Mouse (Mus musculus) liver (tissue): Measurements from ENCODE around the gene Psmc5.

Experiments
- DNase-seq: peaks from one replicate; pipeline ENCODE4 v3.0.0-alpha.2; 2020; ENCODE audit warnings: mixed read lengths

Psmc5 gene

DNA sequence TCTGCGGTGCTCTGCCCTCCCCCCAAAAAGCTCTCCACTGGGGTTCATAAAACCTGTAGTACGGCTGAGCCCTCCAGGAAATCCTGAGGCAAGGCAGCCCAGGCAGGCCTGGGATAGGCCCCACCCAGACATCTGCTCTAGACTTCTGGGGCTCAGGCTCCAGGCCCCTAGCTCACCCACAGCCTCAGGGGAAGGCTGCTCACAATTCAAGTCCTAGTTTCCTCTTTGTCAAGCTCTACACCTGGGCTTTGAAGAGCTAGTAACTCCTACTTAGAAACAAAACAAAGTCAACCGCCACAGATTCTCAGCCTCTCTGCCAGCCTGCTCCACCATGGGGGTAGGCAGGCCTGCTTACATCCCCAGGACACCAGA, 13.1 kb downstream of the Psmc5 start:
- DNase-seq: peak; percentile 39

DNA sequence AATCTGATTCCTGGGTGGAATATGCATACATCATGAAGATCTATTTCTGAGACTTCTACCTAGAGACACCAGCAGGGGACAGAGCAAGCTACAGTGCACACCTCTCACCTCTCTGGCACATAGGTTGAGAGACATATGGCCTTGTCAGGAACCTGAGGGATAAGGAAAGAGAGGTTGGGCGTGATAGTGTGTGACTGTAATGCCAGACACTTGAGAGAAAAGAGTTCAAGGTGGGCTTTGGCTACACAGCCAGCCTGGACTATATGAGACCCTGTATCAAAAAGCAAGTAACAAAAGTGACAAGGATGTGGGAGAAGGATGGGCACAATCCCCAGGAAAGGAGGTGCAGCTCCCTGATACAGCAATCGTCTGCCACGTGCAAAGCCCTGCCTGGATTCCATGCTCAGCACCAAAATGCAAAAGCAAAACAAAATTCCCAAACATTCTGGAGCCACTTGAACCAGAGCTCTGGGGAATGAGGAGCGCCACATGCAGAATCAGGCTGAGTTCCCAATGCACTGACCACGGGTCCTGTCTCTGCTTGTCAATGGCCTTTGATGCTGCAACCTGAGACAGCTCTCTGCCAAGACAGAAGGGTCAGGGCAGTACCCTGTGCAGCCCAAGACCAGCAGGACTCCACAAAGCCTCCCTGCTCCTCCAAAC, 15.3 kb downstream of the Psmc5 start:
- no peak for DNase-seq

DNA sequence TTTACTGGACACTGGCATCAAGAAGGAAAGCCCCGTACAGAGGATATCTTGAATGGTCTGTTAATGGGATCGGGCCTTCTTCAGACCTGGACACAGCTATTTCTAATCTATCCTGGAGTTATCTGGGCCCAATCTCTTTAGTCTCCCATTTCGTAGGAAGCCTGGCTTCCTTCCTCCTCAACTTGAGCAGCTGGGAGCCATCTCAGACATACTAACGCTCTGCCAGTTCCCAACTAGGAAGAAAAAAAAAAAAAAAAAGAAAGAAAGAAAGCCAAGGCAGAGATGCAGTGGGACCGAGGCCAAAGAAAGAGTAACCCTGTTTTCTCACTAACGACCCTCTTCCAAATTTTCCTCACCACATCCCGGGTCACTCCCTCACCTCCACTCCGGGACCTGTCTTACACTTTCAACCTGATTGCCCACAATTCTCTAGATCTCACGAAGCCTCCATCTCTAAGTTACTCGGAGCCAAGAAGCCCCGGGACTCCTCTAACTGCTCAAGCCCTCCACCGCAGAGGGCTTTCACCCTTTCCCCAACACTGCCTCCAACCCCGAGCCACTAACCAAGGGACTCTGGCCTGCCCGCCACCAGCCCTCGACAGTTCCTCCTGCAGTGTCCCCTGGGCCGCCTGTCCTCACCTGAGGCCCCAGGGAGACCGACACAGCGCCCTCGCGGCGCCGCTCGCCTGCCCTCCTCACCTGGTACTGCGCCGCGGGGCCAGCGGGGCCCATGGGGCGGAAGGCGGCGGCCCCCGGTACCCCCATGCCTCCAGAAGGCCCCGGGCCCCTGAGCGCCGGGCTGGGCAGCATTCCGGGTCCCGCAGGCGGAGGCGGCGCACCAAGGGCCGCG, 16.1 kb downstream of the Psmc5 start:
- DNase-seq: peak; percentile 63

DNA sequence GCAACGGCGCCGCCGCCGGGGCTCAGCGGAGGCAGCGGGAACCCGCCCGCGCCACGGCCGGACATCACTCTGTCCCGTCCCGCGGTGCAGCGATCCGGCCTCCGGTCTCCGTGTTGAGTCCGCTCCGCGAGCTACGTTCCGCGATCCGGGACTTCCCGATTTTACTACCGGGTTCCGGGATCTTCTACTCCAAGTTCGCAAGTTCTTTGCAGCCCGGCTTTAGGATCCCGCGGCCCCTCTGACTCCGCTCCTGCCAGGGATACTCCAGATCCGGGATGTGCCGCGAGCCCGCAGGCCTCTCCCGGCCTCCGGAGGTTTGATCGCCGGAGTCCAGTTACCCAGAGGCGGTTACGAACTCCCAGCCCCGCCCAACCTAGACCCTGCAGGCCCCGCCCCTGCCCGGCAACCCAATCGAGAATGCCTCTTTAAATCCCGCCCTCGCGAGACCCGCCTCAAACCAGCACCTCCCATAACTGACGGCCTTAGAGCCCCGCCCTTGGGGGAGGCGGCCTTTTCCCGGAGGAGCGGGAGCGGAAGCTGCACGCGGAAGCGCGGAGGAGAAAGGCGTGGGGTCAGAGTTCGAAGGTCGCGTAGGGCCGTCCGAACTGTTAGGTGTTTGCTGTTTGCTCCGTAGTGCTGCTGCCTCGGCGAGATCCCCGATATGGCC, 16.8 kb downstream of the Psmc5 start, which contains the start of gene Smarcd2:
TSS of gene Smarcd2 (minus strand) at position 329 of the 667 bp plus-strand sequence.
- DNase-seq: peak; percentile 100

DNA sequence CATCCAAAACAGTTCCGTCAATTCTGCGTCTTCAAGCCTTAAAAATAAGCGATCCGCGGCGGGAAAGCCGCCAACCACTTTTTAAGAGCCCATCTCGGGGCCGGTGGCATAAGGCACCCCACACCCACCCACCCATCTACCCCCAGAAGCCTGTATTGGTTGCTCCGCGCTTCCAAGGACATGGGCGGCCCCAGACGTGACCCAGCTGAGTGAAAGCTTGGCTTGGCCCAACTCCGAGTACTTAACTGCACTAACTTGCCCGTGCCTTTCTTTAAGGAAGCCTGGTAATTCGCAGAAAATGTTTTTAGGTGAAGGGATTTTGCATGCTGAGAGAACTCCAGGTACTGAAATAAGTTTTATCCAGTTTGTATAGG, 17.3 kb downstream of the Psmc5 start:
- no peak for DNase-seq

DNA sequence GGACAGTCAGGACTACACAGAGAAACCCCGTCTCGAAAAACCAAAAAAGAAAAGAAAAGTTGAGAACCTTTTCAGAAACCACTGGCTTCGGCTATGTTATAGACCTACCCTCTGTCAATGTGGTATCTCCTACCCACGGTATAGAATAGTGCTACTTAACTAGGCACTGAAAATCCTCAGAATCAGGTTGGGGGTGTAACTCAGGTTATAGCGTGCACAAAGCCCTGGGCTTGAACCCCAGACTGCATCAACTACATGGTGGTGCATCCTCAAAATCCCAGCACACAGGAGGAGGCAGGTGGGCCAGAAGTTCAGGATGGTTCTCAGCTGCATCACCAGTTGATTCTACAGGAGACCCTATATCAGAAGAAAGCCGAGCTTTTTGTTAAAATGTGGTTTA, 17.9 kb downstream of the Psmc5 start:
- DNase-seq: no peak

DNA sequence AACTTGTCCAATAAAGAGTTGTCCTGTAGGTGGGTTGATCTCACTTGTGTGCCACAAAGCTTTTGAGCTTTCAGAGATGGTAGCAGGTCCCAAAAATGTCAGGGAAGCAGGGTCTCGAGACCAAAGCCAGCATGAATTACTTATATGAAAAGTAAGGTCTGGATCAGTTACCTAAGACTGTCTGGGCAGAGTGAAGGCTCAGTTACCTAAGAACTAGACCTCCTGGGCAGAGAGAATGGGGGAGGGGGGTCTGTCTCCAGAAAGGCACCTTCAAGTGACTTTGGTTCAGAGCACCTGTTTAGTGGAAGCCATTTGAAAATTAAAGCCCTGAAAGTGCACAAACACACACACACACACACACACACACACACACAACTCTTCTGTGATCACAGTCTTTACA, 18.4 kb downstream of the Psmc5 start:
- no peak for DNase-seq

DNA sequence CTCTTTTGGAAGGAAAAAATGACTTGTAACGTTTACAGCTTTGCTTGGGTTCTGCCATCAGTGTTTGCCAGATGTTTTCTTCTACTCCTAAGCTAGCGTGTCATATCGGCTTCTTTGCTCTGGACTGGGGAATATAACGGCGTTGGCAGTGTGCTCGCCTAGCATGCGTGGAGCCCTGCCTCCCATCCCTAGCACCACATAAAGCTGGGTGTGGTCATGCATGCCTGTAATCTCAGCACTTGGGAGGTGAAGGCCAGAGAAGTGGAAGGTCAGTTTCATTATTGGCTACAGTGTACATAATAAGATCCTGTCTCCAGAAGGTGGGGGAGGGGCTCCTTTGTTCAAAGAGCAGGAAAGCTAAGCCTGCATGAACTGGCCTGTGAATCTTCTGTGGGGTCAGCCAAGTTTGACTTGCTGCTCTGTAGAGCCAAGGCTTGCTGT, 19.0 kb downstream of the Psmc5 start:
- DNase-seq: no peak

DNA sequence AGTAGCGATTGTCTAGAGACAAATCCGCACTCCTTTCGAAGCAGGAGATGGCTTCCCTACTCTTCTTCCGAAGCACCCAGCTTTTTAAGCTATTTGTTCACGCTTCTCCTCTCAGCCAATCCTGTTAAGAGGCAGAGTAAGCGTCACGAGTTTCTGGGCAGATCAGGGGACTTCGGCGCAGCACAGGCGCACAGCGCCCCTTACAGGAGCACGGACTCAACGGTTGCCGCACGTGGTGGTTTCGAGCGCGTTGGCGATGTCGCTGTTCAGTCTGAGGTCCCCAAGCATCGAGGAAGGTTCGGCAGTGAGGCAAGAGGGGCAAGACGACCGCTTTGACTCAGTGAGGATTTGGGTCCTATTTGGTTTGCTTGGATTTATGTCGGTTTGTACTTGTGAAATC, 20.5 kb downstream of the Psmc5 start, which contains the start of gene Tcam1:
TSS of gene Tcam1 (plus strand) at position 219 of the 400 bp plus-strand sequence.
- DNase-seq: peak; percentile 89

DNA sequence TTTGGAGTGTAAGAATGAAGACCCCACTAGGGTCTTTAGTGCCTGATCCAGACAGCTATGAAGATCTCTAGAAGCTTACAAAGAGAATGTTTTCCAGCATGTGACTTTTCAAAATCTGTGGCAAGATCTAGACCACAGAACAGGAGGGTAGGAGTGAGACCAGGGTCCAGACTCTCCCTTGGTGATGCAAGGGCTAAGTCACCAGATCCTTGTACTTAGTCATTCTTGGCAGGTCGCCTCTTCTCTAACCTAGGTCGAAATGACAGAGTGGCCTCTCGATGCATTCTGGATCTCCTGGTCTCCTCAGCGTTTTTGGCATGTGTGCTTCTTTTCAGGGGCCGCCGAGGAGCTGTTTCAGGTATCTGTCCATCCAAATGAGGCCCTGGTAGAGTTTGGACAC, 26.5 kb downstream of the Psmc5 start:
- DNase-seq: no peak

DNA sequence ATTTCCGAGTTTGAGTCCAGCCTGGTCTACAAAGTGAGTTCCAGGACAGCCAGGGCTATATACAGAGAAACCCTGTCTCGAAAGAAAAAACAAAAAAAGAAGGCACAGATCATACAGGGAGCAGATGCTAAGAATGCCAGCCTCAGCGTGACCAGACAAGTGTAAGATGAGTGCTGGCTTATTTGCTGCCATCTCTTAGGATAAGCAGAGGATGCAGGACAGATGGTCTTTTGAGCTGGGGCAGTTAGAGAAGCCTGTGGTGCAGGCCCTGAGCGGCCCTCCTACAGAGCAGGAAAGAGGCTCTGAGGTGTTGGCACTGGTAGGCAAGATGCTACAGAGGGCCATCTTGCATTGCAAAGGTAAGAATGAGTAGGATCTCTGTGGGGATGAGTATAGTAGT, 27.4 kb downstream of the Psmc5 start:
- DNase-seq: no peak

DNA sequence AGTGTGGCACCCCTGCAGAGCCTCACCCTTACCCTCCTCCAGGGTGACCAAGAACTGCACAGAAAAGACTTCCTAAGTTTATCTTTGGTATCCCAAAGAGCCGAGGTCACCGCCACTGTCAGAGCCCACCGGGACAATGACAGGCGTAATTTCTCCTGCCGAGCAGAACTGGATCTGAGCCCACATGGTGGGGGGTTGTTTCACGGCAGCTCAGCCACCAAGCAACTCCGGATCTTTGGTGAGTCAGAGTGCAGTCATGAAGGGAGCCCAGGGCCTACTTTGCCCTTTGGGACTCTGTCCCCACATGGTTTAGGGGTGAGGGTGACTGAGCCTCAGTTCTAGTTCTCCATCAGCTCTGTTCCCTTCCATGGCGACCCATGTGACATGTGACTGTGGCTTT, 28.2 kb downstream of the Psmc5 start:
- no peak for DNase-seq

DNA sequence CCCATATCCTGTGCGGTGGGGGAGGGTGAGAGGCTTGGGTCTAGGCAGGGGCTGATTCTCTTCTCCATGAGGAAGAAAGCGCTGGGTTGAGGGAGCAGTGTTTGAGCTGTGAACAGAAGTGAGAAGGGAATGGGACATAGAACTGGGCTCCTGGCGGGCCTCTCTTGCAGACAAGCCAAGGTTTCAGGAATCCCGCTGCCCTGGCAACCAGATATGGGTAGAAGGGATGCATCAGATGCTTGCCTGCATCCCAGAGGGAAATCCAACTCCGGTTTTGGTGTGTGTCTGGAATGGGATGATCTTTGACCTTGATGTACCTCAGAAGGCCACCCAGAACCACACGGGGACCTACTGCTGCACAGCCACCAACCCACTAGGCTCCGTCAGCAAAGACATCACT, 30.3 kb downstream of the Psmc5 start:
- no peak for DNase-seq

DNA sequence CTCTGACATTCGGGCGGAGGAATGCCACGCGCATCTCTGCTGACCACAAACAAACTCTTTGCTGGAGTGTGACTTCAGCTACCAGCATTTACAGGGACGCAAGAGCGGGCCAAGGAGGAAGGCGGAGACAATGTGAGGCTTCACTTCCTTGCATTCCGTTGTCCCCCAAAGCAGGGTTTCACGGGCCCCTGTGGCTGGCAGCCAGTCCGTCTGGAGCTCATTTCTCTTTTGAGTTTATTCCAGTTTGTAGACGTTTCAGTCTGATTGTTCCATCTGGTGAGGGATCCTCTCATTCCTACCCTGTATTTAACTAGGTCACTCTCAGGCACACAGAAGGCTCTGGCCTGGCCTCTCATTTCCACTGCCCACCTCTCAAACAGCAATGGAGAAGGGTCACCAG, 31.0 kb downstream of the Psmc5 start:
- no peak for DNase-seq

DNA sequence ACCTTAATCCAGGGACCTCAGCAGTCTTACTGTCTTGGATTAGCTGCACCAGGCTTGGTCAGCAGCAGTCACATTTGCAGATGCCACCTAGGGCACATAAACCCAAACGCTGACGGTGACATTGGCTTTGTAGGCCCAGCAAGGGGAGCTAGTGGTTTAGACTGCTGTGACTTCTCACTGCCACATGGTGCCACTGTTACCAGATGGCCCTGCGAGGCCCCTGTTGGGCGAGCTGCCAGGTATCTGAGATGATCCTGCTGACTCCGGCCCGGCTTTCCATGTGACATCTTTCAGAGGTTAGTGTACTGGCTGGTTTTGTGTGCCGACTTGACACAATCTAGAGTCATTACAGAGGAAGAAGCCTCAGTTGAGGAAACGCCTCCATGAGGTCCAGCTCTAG, 33.4 kb downstream of the Psmc5 start:
- peak; percentile 21 for DNase-seq

DNA sequence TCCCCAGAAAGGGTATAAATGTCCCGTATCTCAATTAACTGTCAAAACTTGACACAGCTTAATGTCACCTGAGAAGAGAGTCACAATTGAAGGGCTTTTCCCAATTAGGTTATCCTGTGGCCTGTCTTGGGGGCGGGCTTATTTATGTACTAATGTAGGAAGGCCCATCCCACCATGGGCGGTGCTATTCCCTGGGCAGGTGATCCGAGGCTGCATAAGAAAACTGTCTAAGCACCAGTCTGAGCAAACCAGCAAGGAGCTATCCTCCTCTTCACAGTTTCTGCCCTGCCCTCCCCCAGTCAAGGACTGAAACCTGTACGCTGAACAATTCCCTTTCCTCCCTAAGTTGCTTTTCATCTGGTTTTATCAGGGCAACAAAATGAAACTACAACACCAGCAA, 34.4 kb downstream of the Psmc5 start:
- no peak for DNase-seq

DNA sequence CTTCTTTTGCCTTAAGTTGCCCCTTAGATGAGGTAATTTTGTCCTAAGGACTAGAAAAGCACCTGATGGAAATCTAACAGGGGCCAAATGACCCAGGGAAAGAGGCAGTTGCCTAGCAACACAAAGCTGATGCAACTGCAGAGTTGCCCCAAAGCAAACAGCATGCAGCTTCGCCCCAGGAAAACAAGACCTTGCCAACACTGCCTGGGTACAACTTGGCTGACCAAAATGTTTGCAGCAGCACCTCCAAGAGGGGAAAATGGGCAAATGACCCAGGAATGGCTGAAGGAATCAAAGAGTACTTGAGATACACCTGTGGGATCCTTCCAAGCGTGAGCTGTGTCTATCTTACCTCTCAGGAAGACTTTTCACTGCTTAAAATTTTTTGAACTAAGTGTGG, 35.9 kb downstream of the Psmc5 start:
- no peak for DNase-seq

DNA sequence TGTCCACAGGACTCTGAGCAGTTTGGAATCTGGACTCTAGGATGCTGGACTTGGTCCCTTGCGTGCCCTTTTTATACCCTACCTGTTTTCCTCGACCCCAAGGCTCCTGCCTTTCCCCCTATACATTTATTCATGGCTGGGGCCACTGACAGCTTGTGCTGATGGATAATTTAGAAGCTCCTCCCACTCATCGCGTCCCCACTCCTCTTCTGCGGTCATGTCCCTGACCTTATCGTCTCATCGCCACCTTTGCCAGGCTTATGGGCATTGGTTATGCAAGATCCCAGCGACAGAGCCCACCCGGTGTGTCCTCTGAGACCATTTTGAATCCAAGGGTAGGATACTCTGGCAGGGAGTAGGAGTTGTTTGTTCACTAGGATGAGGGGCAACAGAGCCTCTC, 45.8 kb downstream of the Psmc5 start, which contains the start of gene Gh:
TSS of gene Gh (minus strand) at position 101 of the 400 bp plus-strand sequence.
- no peak for DNase-seq

DNA sequence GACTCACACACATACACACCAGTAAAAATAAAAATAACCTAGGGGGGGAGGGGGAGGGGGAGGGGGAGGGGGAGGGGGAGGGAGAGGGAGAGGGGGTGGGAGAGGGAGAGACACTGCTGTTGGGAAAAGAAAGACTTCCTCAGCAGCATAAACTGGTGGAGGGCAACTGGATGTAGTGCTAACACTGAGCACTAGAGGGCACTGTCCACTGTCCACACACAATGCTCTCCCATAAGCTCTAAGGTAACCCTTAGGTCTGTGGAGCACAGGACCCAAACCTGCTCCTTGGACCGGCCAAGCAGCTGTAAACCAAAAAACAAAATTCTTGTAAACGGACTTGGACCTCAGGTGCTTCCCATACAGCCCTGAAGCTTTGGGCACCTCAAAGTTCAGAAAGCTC, 46.7 kb downstream of the Psmc5 start:
- peak; percentile 70 for DNase-seq

DNA sequence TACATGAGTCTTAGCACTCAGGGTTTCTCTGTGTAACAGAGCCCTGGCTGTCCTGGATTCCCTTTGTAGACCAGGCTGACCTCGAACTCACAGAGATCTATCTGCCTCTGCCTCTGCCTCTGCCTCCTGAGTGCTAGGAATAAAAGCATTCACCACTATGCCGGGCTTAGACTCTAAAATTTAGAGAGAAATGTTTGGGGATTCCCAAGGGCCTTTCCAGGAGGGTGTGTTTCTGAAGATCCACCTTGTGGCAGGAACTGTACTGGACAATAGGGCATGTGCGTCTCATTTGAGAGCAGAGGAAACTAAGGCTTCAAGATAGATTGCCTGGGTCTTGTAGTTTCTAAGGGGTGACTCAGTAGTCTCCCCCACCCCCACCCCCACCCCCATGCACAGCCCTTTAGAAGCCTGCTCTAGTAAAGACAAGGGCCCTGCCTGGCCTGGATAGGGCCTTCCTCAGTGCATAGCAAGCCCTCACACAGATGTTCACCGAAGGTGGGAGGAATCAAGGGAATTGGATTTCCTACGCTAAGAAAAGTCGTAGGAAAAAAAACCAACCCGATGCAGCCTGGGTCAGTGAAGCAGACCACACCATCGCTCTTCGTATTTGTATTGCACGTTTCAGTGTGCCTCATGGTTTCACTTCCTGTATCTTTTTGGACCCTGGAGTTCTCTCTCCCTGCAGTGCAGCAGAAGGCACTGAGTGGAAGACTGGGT, 49.6 kb downstream of the Psmc5 start:
- no peak for DNase-seq

DNA sequence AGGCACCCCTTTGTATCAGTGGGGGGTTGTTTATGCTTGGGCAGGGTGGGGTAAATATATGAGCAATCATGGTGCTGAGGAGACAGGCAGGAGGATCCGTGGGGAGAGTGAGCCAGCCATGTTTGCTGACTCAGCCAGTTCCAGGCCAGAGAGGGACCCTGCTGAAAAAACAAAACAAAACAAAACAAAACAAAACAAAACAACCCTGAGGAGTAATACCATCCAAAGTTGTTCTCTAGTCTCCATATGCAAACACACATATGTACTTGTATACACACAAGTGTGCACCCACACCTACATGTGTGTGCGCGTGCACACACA, 50.1 kb downstream of the Psmc5 start:
- DNase-seq: no peak

DNA sequence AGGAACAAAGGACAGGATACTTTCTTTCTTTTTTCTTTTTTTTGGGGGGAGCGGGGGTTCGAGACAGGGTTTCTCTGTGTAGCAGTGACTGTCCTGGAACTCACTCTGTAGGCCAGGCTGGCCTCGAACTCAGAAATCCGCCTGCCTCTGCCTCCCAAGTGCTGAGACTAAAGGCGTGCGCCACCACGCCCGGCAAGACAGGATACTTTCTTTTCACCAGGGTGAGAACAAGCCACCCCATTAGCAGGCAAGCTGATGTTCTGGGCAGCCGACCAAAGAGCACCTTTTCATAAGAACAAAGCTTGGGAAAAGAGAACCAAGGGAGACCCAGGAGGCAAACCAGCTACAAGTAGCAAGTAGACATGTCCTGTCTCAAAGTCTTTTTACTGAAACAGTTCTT, 50.8 kb downstream of the Psmc5 start:
- DNase-seq: no peak

DNA sequence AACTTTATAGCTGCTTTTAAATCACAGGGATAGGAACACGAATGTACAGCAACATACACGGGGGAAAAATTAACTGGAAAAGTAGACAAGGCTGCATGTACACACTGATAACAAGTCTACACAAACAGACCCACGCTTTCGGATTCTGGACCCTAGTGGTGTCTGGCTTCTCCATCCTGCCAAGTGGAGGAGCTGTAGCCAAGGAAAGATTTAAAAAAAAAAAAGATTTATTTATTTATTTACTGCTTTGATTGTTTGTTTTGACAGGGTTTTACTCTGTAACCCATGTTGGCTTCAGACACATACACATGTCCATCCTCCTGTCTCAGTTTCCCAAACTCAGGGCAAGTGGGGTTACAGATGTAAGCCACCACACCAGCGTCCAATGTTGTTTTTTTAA, 51.5 kb downstream of the Psmc5 start:
- DNase-seq: no peak
